Mouse (Mus musculus) midbrain, embryonic 14.5 days (tissue): Measurements from ENCODE around the gene Spag9. TPM values are rescaled to one million over a fixed set of nuclear protein-coding genes. Genes with fewer than 3 reads are reported as not detected.

Source experiments
- ATAC-seq: fragments of 200-750 bp; cut with Nextera tagmentation; 2 replicates; pipeline ENCODE4 v1.8.0; 2017; ENCODE audit warnings: moderate number of reproducible peaks, moderate library complexity; ENCODE audit not compliant: low FRiP score, low TSS enrichment
- DNase-seq: peaks from one replicate; pipeline ENCODE4 v3.0.0-alpha.2; 2015
- H3K27ac ChIP-seq: fragments of 300-500 bp; sonication (generic); replicated peaks from 2 replicates; pipeline ENCODE4 v1.5.1; 2014; ENCODE audit warnings: mild to moderate bottlenecking, low read depth, low read length, moderate library complexity
- H3K27me3 ChIP-seq: fragments of 300-500 bp; sonication (generic); 2 replicates; pipeline ENCODE4 v1.6.1; 2014; ENCODE audit warnings: low read length, control low read depth, mixed read lengths; ENCODE audit not compliant: control insufficient read depth, insufficient read depth
- H3K36me3 ChIP-seq: fragments of 300-500 bp; sonication (generic); 2 replicates; pipeline ENCODE4 v1.6.1; 2014; ENCODE audit warnings: low read length, control low read depth; ENCODE audit not compliant: control insufficient read depth, insufficient read depth
- H3K4me1 ChIP-seq: fragments of 300-500 bp; sonication (generic); 2 replicates; pipeline ENCODE4 v1.6.1; 2014; ENCODE audit warnings: mild to moderate bottlenecking, antibody characterized with exemption, low read length, control low read depth; ENCODE audit not compliant: control insufficient read depth, insufficient read depth
- H3K4me2 ChIP-seq: fragments of 300-500 bp; sonication (generic); 2 replicates; pipeline ENCODE4 v1.6.1; 2014; ENCODE audit warnings: mild to moderate bottlenecking, low read length, moderate library complexity
- H3K4me3 ChIP-seq: fragments of 300-500 bp; sonication (generic); replicated peaks from 2 replicates; pipeline ENCODE4 v1.5.1; 2014; ENCODE audit warnings: low read depth, low read length
- H3K9ac ChIP-seq: fragments of 300-500 bp; sonication (generic); replicated peaks from 2 replicates; pipeline ENCODE4 v1.6.1; 2014; ENCODE audit warnings: mild to moderate bottlenecking, low read length, moderate library complexity
- H3K9me3 ChIP-seq: fragments of 300-500 bp; sonication (generic); 2 replicates; pipeline ENCODE4 v1.6.1; 2016; ENCODE audit warnings: low read length, control low read depth, mixed read lengths; ENCODE audit not compliant: control insufficient read depth
- WGBS: fragments of 180-500 bp; shearing (Covaris S2); extraction: QIAGEN DNeasy Blood & Tissue Kit; methylation state at CpG from one replicate; pipeline ENCODE4 v1.1.7; 2014; 5-methylcytosine and 5-hydroxymethylcytosine counted together
- polyA plus RNA-seq: library from polyadenylated mRNA; unstranded; fragments of >200 nt; fragmentation: Nextera tagmentation; extraction: Ambion mirVana; gene quantifications from 2 replicates; pipeline ENCODE4 v1.2.1, GENCODE M21; 2014

The Spag9 gene
- polyA plus RNA-seq, 1 experiment from 2014 or later: 140 TPM

DNA sequence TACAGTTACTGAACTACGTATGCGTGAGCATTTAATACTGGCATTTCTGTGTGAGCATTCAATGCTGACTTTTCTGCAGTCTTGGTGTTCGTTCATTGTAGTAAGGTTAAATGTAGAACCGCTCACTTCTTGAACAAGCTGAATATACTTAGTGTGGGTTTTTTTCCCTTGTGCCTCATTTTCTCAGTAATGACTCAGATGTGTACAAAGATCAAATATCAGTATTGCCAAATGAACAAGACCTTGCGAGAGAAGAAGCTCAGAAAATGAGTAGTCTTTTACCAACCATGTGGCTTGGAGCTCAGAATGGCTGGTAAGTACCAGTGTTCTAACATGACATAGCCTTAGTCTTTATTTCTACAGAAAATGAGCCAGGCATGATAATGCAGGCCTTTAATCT is 102.9 kb downstream of the Spag9 start:
- peaks cover 83% of the 10 kb centered on the region for H3K36me3 ChIP-seq

DNA sequence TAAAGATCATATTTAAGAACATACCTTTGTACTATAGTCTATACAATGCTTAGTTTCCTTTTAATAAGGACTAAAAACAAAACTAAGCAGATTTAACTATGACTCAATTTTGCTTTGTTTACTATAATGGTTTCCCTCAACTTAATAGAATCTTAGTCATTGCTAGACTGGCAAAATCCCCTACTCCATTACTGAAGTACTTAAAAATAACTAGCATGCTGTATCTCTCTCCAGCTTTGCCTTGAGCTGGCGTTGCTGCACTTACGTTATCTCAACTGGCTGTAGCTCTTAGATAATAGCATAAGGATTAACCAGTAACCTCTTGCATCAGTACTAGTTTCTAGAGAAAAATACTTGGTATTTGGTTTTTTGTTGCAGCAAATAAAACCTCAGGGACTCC is 117.9 kb downstream of the Spag9 start:
- 90% methylated on average over 2 of the region's 2 CpGs for WGBS

More for the DNA sequence above, 102.9 kb downstream of the Spag9 start:
- H3K27ac ChIP-seq: no peak overlapping the region
- H3K4me2 ChIP-seq: no peak overlapping the region
- no peak for DNase-seq
- WGBS: 96% methylated on average over 5 of the region's 5 CpGs
- H3K4me3 ChIP-seq: no peak overlapping the region
- H3K9ac ChIP-seq: no peak overlapping the region
- ATAC-seq: no peak
- no peaks in the 10 kb centered on the region for H3K4me1 ChIP-seq
- H3K9me3 ChIP-seq: no peaks in the 10 kb centered on the region
- H3K27me3 ChIP-seq: no peaks in the 10 kb centered on the region

DNA sequence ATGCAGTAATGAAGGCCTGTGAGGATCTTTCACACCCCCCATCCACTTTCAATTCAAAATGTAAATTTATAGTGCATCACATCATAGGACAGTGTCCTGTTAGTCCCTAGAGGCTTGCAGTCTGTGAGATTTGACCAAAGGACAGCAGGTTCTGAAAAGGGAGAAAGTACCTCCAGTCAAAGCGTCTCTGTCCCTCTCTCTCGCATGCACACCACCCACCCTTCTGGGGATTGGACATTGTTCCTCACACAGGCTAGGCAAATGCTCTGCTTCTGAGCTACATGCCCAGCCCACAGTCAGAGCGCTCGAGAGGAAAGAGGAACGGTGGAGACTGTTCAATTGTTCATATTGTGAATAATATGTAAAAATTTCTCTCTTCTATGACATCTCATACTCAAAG is 119.5 kb downstream of the Spag9 start:
- Histone ChIP-seq H3K9me3 (no peaks in the 10 kb centered on the region), H3K9ac (no peak overlapping the region), H3K4me2 (no peak overlapping the region), H3K27me3 (no peaks in the 10 kb centered on the region), H3K4me3 (no peak overlapping the region), H3K36me3 (peaks cover 83% of the 10 kb centered on the region), H3K27ac (no peak overlapping the region), H3K4me1 (no peaks in the 10 kb centered on the region)
- ATAC-seq (no peak), DNase-seq (no peak)
- WGBS: 98% methylated on average over 5 of the region's 5 CpGs

More for the DNA sequence above, 117.9 kb downstream of the Spag9 start:
- DNase-seq (no peak), ATAC-seq (no peak)
- Histone ChIP-seq H3K27ac (no peak overlapping the region), H3K4me1 (no peaks in the 10 kb centered on the region), H3K9ac (no peak overlapping the region), H3K4me2 (no peak overlapping the region), H3K27me3 (no peaks in the 10 kb centered on the region), H3K36me3 (peaks cover 81% of the 10 kb centered on the region), H3K9me3 (no peaks in the 10 kb centered on the region), H3K4me3 (no peak overlapping the region)

DNA sequence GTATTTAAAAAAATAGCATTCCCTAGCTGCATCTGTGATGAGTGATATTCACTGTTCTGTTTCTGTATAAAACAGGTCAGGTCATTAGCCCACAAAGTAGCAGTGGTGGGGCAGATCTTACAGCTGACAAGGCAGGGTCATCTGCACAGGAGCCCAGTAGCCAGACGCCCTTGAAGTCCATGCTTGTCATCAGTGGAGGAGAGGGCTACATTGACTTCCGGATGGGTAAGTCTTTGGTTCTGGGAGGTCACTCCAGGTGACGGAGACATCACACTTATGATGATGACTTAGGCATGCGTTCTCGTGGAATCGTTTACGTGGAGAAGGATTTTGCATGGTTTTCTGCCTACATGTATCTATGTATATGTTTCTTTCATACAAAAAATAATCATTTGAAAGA is 120.8 kb downstream of the Spag9 start:
- H3K27ac ChIP-seq: no peak overlapping the region
- peaks cover 87% of the 10 kb centered on the region for H3K36me3 ChIP-seq
- H3K9ac ChIP-seq: no peak overlapping the region
- no peak for ATAC-seq
- H3K4me1 ChIP-seq: no peaks in the 10 kb centered on the region
- WGBS: 97% methylated on average over 7 of the region's 7 CpGs
- no peak overlapping the region for H3K4me2 ChIP-seq
- no peaks in the 10 kb centered on the region for H3K27me3 ChIP-seq
- DNase-seq: no peak
- H3K9me3 ChIP-seq: no peaks in the 10 kb centered on the region
- no peak overlapping the region for H3K4me3 ChIP-seq

DNA sequence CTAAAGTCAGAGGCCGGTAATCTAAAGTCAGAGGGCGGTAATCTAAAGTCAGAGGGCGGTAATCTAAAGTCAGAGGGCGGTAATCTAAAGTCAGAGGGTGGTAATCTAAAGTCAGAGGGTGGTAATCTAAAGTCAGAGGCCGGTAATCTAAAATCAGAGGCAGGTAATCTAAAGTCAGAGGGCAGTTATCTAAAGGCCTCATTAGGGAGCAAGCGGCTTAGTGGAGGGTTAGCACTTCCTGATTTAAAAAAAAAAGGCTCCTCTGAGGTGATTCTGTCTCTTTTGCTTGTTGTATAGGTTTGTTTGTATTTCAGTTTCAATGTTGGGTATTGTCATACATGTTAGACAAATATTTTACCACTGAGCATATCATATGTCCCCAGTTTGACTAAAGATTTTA is 121.9 kb downstream of the Spag9 start:
- DNase-seq: no peak
- Histone ChIP-seq H3K4me2 (no peak overlapping the region), H3K36me3 (peaks cover 87% of the 10 kb centered on the region), H3K9ac (no peak overlapping the region), H3K4me1 (no peaks in the 10 kb centered on the region), H3K9me3 (no peaks in the 10 kb centered on the region), H3K4me3 (no peak overlapping the region), H3K27me3 (no peaks in the 10 kb centered on the region), H3K27ac (no peak overlapping the region)
- 96% methylated on average over 6 of the region's 6 CpGs for WGBS
- ATAC-seq: no peak

DNA sequence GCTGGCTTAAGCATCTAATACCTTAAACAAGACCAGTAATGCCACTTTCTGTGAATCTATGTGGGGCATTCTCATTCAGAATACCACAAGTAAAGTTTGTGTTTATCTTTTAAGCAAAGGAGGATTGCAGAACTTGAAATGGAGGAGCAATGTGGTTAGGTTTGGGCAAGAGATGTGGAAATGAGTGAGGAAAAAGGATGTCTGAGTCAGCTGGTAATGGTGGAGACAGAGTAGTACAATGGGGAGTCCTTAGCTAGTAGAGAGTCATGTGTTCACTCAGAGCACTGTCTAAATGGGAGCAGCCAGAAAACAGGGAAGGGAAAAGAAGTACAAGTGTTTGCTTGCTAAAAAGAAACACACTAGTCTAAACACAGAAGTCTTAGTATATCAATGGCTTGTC is 122.7 kb downstream of the Spag9 start:
- DNase-seq (no peak), ATAC-seq (no peak)
- Histone ChIP-seq H3K4me3 (no peak overlapping the region), H3K27ac (no peak overlapping the region), H3K9ac (no peak overlapping the region), H3K4me2 (no peak overlapping the region), H3K27me3 (no peaks in the 10 kb centered on the region), H3K9me3 (no peaks in the 10 kb centered on the region), H3K36me3 (peaks cover 87% of the 10 kb centered on the region), H3K4me1 (no peaks in the 10 kb centered on the region)

DNA sequence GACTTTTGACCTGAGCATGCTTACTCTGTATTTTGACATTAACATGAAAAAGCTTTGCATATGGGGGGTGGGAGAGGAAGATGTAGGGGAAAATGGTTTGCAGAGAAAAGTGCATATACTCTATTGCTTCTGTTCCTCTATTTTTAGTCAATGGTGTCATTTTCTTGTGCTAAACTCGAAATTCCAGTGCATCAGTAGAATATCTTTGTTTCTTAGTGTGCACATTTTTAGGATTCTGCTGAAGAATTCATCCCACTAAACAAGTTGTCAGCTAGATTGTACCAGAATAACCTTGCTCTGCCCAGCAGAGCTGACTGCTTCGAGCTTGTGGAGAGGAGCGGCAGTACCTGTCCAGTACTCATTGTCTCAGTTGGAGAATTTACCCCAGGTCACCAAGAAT is 124.8 kb downstream of the Spag9 start:
- Histone ChIP-seq H3K9ac (no peak overlapping the region), H3K27me3 (no peaks in the 10 kb centered on the region), H3K27ac (no peak overlapping the region), H3K36me3 (peaks cover 86% of the 10 kb centered on the region), H3K4me2 (no peak overlapping the region), H3K4me3 (no peak overlapping the region), H3K9me3 (no peaks in the 10 kb centered on the region), H3K4me1 (no peaks in the 10 kb centered on the region)
- ATAC-seq (no peak), DNase-seq (no peak)
- 97% methylated on average over 3 of the region's 3 CpGs for WGBS

DNA sequence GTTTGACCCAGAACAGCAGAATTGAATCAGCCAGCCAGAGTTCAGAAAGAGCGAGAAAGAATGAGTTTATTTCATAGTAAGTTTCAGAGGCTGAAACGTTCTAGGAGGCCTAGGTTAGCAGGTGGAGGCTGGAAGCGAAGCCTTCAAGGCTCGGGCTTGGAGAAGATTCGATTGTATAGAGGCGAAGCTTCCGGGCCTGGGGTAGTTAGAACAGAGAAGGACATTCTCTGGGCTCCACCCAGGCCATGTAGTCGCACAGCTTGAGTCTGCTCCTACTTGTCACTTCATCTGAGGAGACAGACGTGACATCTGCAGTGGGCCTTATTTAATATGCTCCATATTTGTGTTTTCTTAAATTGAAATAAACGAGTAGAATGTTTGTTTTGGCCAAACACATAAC is 125.6 kb downstream of the Spag9 start:
- 91% methylated on average over 10 of the region's 10 CpGs for WGBS
- Histone ChIP-seq H3K4me2 (no peak overlapping the region), H3K9me3 (no peaks in the 10 kb centered on the region), H3K4me1 (no peaks in the 10 kb centered on the region), H3K9ac (no peak overlapping the region), H3K4me3 (no peak overlapping the region), H3K36me3 (peaks cover 79% of the 10 kb centered on the region), H3K27ac (no peak overlapping the region), H3K27me3 (no peaks in the 10 kb centered on the region)
- ATAC-seq (no peak), DNase-seq (no peak)

DNA sequence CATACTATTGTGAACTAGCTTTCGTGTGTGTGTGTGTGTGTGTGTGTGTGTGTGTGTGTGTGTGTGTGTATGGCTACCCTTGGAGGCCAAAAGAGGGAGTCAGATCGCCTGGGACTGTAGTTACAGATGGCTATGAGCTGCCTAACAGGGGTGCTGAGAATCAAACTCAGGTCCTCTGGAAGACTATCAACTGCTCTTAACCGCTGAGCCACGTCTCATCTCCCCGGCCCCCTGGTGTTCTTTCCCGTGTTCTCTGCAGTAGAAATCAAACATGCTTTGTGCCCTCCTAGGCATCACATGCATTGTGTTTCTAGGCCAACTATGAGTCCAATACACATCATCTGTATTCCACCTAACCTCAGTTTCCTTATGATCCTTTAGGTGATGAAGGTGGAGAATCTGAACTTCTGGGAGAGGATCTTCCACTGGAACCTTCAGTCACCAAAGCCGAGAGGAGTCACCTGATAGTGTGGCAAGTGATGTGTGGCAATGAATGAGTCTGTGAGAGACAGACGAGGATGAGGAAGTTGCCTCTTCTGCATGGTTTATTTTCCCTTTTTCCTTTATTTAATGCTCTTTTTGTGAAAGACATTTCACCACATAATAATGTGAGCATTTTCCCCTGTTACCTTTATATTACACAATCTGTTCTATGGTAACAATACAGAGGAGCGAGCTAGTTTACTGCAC is 126.6 kb downstream of the Spag9 start:
- Histone ChIP-seq H3K27me3 (no peaks in the 10 kb centered on the region), H3K4me2 (no peak overlapping the region), H3K27ac (no peak overlapping the region), H3K4me1 (no peaks in the 10 kb centered on the region), H3K36me3 (peaks cover 76% of the 10 kb centered on the region), H3K9me3 (no peaks in the 10 kb centered on the region), H3K9ac (no peak overlapping the region), H3K4me3 (no peak overlapping the region)
- ATAC-seq (no peak), DNase-seq (no peak)
- WGBS: 90% methylated on average over 9 of the region's 9 CpGs
